8 mouse cellular contexts compared by ENCODE assay signal in the genomic region with DNA sequence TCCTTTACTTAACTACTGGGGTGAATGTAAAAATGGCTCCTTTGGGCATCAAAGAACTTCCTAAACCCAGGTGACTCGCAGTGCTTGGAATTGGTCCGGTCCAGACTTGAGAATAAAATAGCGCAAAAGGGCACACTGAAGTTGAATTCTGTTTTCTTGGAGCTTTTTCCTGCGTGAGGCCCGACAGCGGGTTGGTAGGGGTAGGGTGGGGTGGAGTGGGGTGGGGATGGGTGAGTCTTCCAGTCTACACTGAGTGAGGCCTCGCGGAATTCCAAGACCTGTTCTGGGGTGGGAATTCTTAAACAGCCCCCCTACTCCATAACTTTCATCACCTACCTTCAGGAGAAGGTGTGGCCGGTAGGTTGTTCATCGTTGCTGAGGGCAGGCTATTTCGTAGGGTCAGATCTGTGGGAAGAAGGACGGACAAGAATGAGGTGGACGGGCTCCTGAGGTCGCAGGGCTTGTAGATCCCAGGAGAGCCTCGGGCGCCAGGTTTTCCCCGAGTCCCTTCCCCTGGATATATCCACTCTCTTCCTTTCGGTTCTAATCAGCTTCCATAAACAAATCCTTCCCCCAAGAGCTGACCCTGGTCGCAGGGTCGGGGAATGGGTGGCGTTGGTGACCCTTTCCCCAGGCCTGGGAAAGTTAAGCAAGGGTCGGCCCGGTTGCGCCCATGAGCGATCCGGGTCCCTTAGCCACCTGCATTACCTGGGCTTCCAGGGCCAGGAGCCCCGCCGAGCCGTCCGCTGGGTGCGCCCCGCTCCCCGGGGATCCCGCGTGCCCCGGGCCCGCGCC. TPM values are rescaled to one million over a fixed set of nuclear protein-coding genes. Genes with fewer than 3 reads are reported as not detected.
DNase-seq lines count a peak whose midpoint lies in the region; ATAC-seq and TF ChIP-seq lines count a peak whose summit lies in the region.

No protein-coding gene starts in this region.

- peak overlapping the region; percentile 84 for H3K4me2 ChIP-seq in hindbrain, embryonic 11.5 days (replicated peaks; ENCODE audit: low read depth, low read length)
- H3K4me2 ChIP-seq in midbrain, embryonic 12.5 days (replicated peaks) = peak overlapping the region; percentile 75

- no peaks in the 10 kb centered on the region for H3K36me3 ChIP-seq in kidney, adult 2 months (ENCODE audit: control insufficient read depth, insufficient read depth, low read length)
- H3K36me3 ChIP-seq in hindbrain, embryonic 11.5 days (ENCODE audit: control insufficient read depth, insufficient read depth, low read length) = no peaks in the 10 kb centered on the region
- H3K36me3 ChIP-seq in midbrain, embryonic 12.5 days = no peaks in the 10 kb centered on the region

- peak overlapping the region; percentile 95 for H3K27ac ChIP-seq in kidney, adult 2 months (ENCODE audit: insufficient read depth, low read depth, low read length)
- no peak overlapping the region for H3K27ac ChIP-seq in bone marrow macrophage, adult 2 months (ENCODE audit: insufficient read depth, low read depth, low read length)
- no peak overlapping the region for H3K27ac ChIP-seq in hindbrain, embryonic 11.5 days (ENCODE audit: low read depth, low read length)
- H3K27ac ChIP-seq in midbrain, embryonic 12.5 days (replicated peaks) = no peak overlapping the region

- peaks cover 20% of the 10 kb centered on the region for H3K4me1 ChIP-seq in kidney, adult 2 months (ENCODE audit: control insufficient read depth, insufficient read depth, low read length)
- peaks cover 4% of the 10 kb centered on the region for H3K4me1 ChIP-seq in bone marrow macrophage, adult 2 months (ENCODE audit: control insufficient read depth, insufficient read depth, low read length)
- H3K4me1 ChIP-seq in hindbrain, embryonic 11.5 days (replicated peaks; ENCODE audit: control insufficient read depth, insufficient read depth, low read length) = peaks cover 8% of the 10 kb centered on the region
- H3K4me1 ChIP-seq in midbrain, embryonic 12.5 days = peaks cover 13% of the 10 kb centered on the region

- no peak for ATAC-seq in hindbrain, embryonic 11.5 days (ENCODE audit: low FRiP score)
- no peak for ATAC-seq in midbrain, embryonic 12.5 days (ENCODE audit: low FRiP score, low read depth)

- no peaks in the 10 kb centered on the region for H3K9me3 ChIP-seq in hindbrain, embryonic 11.5 days (ENCODE audit: control insufficient read depth, low read length)
- no peaks in the 10 kb centered on the region for H3K9me3 ChIP-seq in midbrain, embryonic 12.5 days

- H3K9ac ChIP-seq in hindbrain, embryonic 11.5 days (ENCODE audit: low read depth, low read length) = no peak overlapping the region; the same call in 1 of the 2 replicates
- no peak overlapping the region; the same call in 1 of the 2 replicates for H3K9ac ChIP-seq in midbrain, embryonic 12.5 days (replicated peaks)

- WGBS in kidney, adult 2 months = 8% methylated on average over 38 of the region's 38 CpGs
- whole genome bisulfite sequencing in hindbrain, embryonic 11.5 days = 3% methylated on average over 38 of the region's 38 CpGs
- WGBS in midbrain, embryonic 12.5 days = 5% methylated on average over 38 of the region's 38 CpGs

- no peak for DNase-seq in kidney, adult 2 months
- DNase-seq in kidney, postnatal 36 days = no peak
- peak; percentile 41 for DNase-seq in hindbrain, embryonic 11.5 days (ENCODE audit: low spot score)
- DNase-seq in retina, postnatal 1 day = no peak
- DNase-seq in layer of hippocampus, adult 9-11 months = no peak
- DNase-seq in MN1 (ENCODE audit: low spot score) = no peak

- TF ChIP-seq CTCF in kidney, adult 2 months (conservative IDR thresholded peaks at IDR 0.05; ENCODE audit: insufficient read depth, insufficient read length, low read depth, low read length) = no peak
- no peak for TF ChIP-seq CTCF in bone marrow macrophage, adult 2 months (IDR thresholded peaks at IDR 0.05; ENCODE audit: low read depth, low read length)

- no peak for TF ChIP-seq POLR2A in kidney, adult 2 months (IDR thresholded peaks at IDR 0.05; ENCODE audit: low read depth, low read length)
- TF ChIP-seq POLR2A in bone marrow macrophage, adult 2 months (IDR thresholded peaks at IDR 0.05; ENCODE audit: borderline replicate concordance, low read depth, low read length) = no peak

- no peaks in the 10 kb centered on the region for H3K27me3 ChIP-seq in kidney, adult 2 months (replicated peaks; ENCODE audit: control insufficient read depth, insufficient read depth, low read length)
- peaks cover 45% of the 10 kb centered on the region for H3K27me3 ChIP-seq in hindbrain, embryonic 11.5 days (ENCODE audit: control insufficient read depth, insufficient read depth, low read length)
- H3K27me3 ChIP-seq in midbrain, embryonic 12.5 days = peaks cover 82% of the 10 kb centered on the region

- H3K4me3 ChIP-seq in kidney, adult 2 months (ENCODE audit: insufficient read depth, low read depth, low read length) = peak overlapping the region; percentile 86
- H3K4me3 ChIP-seq in bone marrow macrophage, adult 2 months (ENCODE audit: insufficient read depth, low read length) = peak overlapping the region; percentile 85
- H3K4me3 ChIP-seq in hindbrain, embryonic 11.5 days (ENCODE audit: low read depth, low read length) = peak overlapping the region; percentile 45
- peak overlapping the region; percentile 48 for H3K4me3 ChIP-seq in midbrain, embryonic 12.5 days

RNA-seq across cellular contexts. Expression of gene Smagp, which starts 0.7 kb away (rescaled TPM):
- 160 and 163 TPM in 2 replicates for polyA plus RNA-seq in kidney, adult 2 months (2012; rRNA removed)
- 94.1 and 103 TPM in 2 replicates for polyA plus RNA-seq in bone marrow macrophage, adult 2 months (2012; ENCODE audit: insufficient read depth, insufficient read length, missing spikeins)
- 4.1 and 5.5 TPM in 2 replicates for polyA plus RNA-seq in hindbrain, embryonic 11.5 days (2014; fragmentation: Nextera tagmentation; extraction: Ambion mirVana)
- 4.1 and 5.5 TPM in 2 replicates for polyA plus RNA-seq in midbrain, embryonic 12.5 days (2016; fragmentation: Nextera tagmentation; extraction: Ambion mirVana)

RNA-seq across cellular contexts. Expression of gene Dazap2, which starts 20.9 kb away (rescaled TPM):
- 578 and 812 TPM in 2 replicates for polyA plus RNA-seq in kidney, adult 2 months (2012; rRNA removed)
- 466 and 503 TPM in 2 replicates for polyA plus RNA-seq in bone marrow macrophage, adult 2 months (2012; ENCODE audit: insufficient read depth, insufficient read length, missing spikeins)
- 256 and 266 TPM in 2 replicates for polyA plus RNA-seq in hindbrain, embryonic 11.5 days (2014; fragmentation: Nextera tagmentation; extraction: Ambion mirVana)
- polyA plus RNA-seq in midbrain, embryonic 12.5 days (2016; fragmentation: Nextera tagmentation; extraction: Ambion mirVana) = 187 and 192 TPM in 2 replicates

RNA-seq across cellular contexts. Expression of gene Bin2, which starts 33.3 kb away (rescaled TPM):
- 1.7 and 4.7 TPM in 2 replicates for polyA plus RNA-seq in kidney, adult 2 months (2012; rRNA removed)
- polyA plus RNA-seq in bone marrow macrophage, adult 2 months (2012; ENCODE audit: insufficient read depth, insufficient read length, missing spikeins) = 132 and 135 TPM in 2 replicates
- 4.0 and 5.5 TPM in 2 replicates for polyA plus RNA-seq in hindbrain, embryonic 11.5 days (2014; fragmentation: Nextera tagmentation; extraction: Ambion mirVana)
- 2.0 and 3.4 TPM in 2 replicates for polyA plus RNA-seq in midbrain, embryonic 12.5 days (2016; fragmentation: Nextera tagmentation; extraction: Ambion mirVana)

RNA-seq across cellular contexts. Expression of gene Pou6f1, which starts 36.3 kb away (rescaled TPM):
- 28.5 and 30.4 TPM in 2 replicates for polyA plus RNA-seq in kidney, adult 2 months (2012; rRNA removed)
- polyA plus RNA-seq in bone marrow macrophage, adult 2 months (2012; ENCODE audit: insufficient read depth, insufficient read length, missing spikeins) = 23.4 and 27.0 TPM in 2 replicates
- 15.7 and 16.2 TPM in 2 replicates for polyA plus RNA-seq in hindbrain, embryonic 11.5 days (2014; fragmentation: Nextera tagmentation; extraction: Ambion mirVana)
- 32.4 and 34.4 TPM in 2 replicates for polyA plus RNA-seq in midbrain, embryonic 12.5 days (2016; fragmentation: Nextera tagmentation; extraction: Ambion mirVana)

RNA-seq across cellular contexts. Expression of gene Cela1, which starts 51.7 kb away (rescaled TPM):
- polyA plus RNA-seq in kidney, adult 2 months (2012; rRNA removed) = 418 and 456 TPM in 2 replicates
- polyA plus RNA-seq in bone marrow macrophage, adult 2 months (2012; ENCODE audit: insufficient read depth, insufficient read length, missing spikeins) = 4.9 and 5.1 TPM in 2 replicates
- polyA plus RNA-seq in hindbrain, embryonic 11.5 days (2014; fragmentation: Nextera tagmentation; extraction: Ambion mirVana) = 0.99 and 1.7 TPM in 2 replicates
- polyA plus RNA-seq in midbrain, embryonic 12.5 days (2016; fragmentation: Nextera tagmentation; extraction: Ambion mirVana) = 0.97 and 1.4 TPM in 2 replicates

Comparison
In these comparisons a context has a peak if more than half of its experiments do, and no peak if none do; other contexts are left out.
1. RNA of gene Smagp, which starts 0.7 kb away (polyA plus RNA-seq): 160 to 163 TPM in kidney, adult 2 months and 94.1 to 103 TPM in bone marrow macrophage, adult 2 months; 4.1 to 5.5 TPM in hindbrain, embryonic 11.5 days and 4.1 to 5.5 TPM in midbrain, embryonic 12.5 days; every median in the first group is over 10 times any median in the second.
2. RNA of gene Bin2, which starts 33.3 kb away (polyA plus RNA-seq): 132 to 135 TPM in bone marrow macrophage, adult 2 months; 4.0 to 5.5 TPM in hindbrain, embryonic 11.5 days, 1.7 to 4.7 TPM in kidney, adult 2 months and 2.0 to 3.4 TPM in midbrain, embryonic 12.5 days; every median in the first group is over 10 times any median in the second.
3. Peak in every context shown above with its lines, with median percentiles within 50 percentile points of each other: H3K4me3 ChIP-seq.